ENCODE assay signal across 27 mouse cellular contexts in the genomic region with DNA sequence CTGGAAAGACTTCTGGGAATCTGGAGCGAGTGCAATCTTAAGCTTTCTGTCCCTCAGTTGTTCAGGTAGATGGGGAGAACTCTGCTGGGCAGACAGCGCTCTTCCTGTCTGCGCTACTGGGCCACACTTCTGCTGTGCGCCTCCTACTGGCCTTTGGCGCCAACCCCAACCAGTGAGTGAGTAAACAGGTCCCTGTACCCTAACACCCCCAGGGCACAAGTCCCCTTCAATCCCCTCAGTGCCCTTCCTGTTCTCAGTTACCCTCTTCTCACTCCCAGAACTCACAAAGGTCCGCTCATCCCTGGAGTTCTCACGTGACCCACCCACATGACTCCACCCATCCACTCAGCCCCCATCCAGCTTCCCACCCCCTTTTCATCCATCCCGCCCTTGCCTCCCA. TPM values are rescaled to one million over a fixed set of nuclear protein-coding genes. Genes with fewer than 3 reads are reported as not detected.
A peak's percentile ranks its signal among the peaks of the same experiment; 100 is the strongest.
DNase-seq lines count a peak whose midpoint lies in the region; ATAC-seq and TF ChIP-seq lines count a peak whose summit lies in the region.
"Had no signal": no experiment of that assay in that cellular context is flagged by ENCODE, and none has a peak within 500 bp of the region (broad histone marks: within the 10 kb centered on the region; RNA-seq: fewer than 3 reads in every experiment).

No protein-coding gene starts in this region.

- H3K4me2 ChIP-seq in hindbrain, postnatal 0 days (ENCODE audit: low read depth, low read length) = no peak overlapping the region
- H3K4me2 ChIP-seq in hindbrain, embryonic 12.5 days (replicated peaks) = no peak overlapping the region
- no peak overlapping the region for H3K4me2 ChIP-seq in lung, embryonic 14.5 days
- H3K4me2 ChIP-seq: embryonic facial prominence, embryonic 12.5 days; forebrain, embryonic 12.5 days; liver, embryonic 13.5 days; midbrain, embryonic 15.5 days; neural tube, embryonic 12.5 days had no signal

- 0 out of 2 replicates have a peak, but pooled peaks have one; percentile 10 for TF ChIP-seq CTCF in hindbrain, postnatal 0 days (IDR thresholded peaks at IDR 0.05; ENCODE audit: low read depth)
- TF ChIP-seq CTCF in lung, embryonic 14.5 days (IDR thresholded peaks at IDR 0.05; ENCODE audit: low read depth) = peak; percentile 13; the same call in 1 of the 2 replicates
- peak; percentile 58 for TF ChIP-seq CTCF in ES-Bruce4 (IDR thresholded peaks at IDR 0.05; ENCODE audit: low read depth, low read length)
- TF ChIP-seq CTCF in brain, embryonic 14.5 days (IDR thresholded peaks at IDR 0.05; ENCODE audit: borderline replicate concordance, extremely low read depth, insufficient read depth, insufficient read length) = peak; percentile 29; the same call in 1 of the 2 replicates
- no peak for TF ChIP-seq CTCF in cerebellum, adult 2 months (IDR thresholded peaks at IDR 0.05; ENCODE audit: borderline replicate concordance, insufficient read depth, low read depth, low read length)

- H3K36me3 ChIP-seq in hindbrain, postnatal 0 days (ENCODE audit: insufficient read depth, low read length) = 0 out of 2 replicates have a peak, but pooled peaks cover 2% of the 10 kb centered on the region
- H3K36me3 ChIP-seq in hindbrain, embryonic 12.5 days = peaks cover 15% of the 10 kb centered on the region
- H3K36me3 ChIP-seq in lung, embryonic 14.5 days (ENCODE audit: insufficient read depth) = peaks cover 5% of the 10 kb centered on the region; the same call in 1 of the 2 replicates
- no peaks in the 10 kb centered on the region for H3K36me3 ChIP-seq in ES-Bruce4 (ENCODE audit: control insufficient read depth, insufficient read depth, low read length, poor library complexity, severe bottlenecking)

- TF ChIP-seq EP300 in ES-Bruce4 (IDR thresholded peaks at IDR 0.05; ENCODE audit: insufficient read depth, low read depth, low read length) = peak; percentile 75

- no peak for TF ChIP-seq POLR2A in ES-Bruce4 (IDR thresholded peaks at IDR 0.05; ENCODE audit: insufficient read depth, low read length)
- TF ChIP-seq POLR2A in brain, embryonic 14.5 days (IDR thresholded peaks at IDR 0.05; ENCODE audit: borderline replicate concordance, extremely low read depth, insufficient read depth, insufficient read length, poor library complexity, severe bottlenecking) = no peak
- TF ChIP-seq POLR2A in cerebellum, adult 2 months (IDR thresholded peaks at IDR 0.05; ENCODE audit: borderline replicate concordance, insufficient read depth, low read length) = no peak

- no peak for ATAC-seq in hindbrain, postnatal 0 days
- no peak for ATAC-seq in hindbrain, embryonic 12.5 days (ENCODE audit: low FRiP score)
- no peak for ATAC-seq in lung, embryonic 14.5 days (ENCODE audit: insufficient read depth)
- ATAC-seq: midbrain, embryonic 15.5 days; Patski had no signal

- no peaks in the 10 kb centered on the region for H3K27me3 ChIP-seq in hindbrain, postnatal 0 days (ENCODE audit: insufficient read depth, low read length)
- H3K27me3 ChIP-seq in hindbrain, embryonic 12.5 days = no peaks in the 10 kb centered on the region
- no peaks in the 10 kb centered on the region for H3K27me3 ChIP-seq in lung, embryonic 14.5 days (ENCODE audit: insufficient read depth, low read length)
- no peaks in the 10 kb centered on the region for H3K27me3 ChIP-seq in ES-Bruce4 (ENCODE audit: control insufficient read depth, insufficient read depth, low read length, poor library complexity, severe bottlenecking)
- H3K27me3 ChIP-seq in cerebellum, adult 2 months (ENCODE audit: control insufficient read depth, insufficient read depth, low read length) = no peaks in the 10 kb centered on the region
- H3K27me3 ChIP-seq: embryonic facial prominence, embryonic 12.5 days; forebrain, embryonic 12.5 days; liver, embryonic 13.5 days; midbrain, embryonic 15.5 days; Patski had no signal

- no peaks in the 10 kb centered on the region for H3K9me3 ChIP-seq in hindbrain, postnatal 0 days (ENCODE audit: low read length)
- H3K9me3 ChIP-seq in hindbrain, embryonic 12.5 days (replicated peaks) = no peaks in the 10 kb centered on the region
- no peaks in the 10 kb centered on the region for H3K9me3 ChIP-seq in lung, embryonic 14.5 days (ENCODE audit: low read depth, low read length)
- H3K9me3 ChIP-seq in ES-Bruce4 (replicated peaks; ENCODE audit: control insufficient read depth, insufficient read depth, low read length, poor library complexity, severe bottlenecking) = no peaks in the 10 kb centered on the region
- H3K9me3 ChIP-seq: embryonic facial prominence, embryonic 12.5 days; forebrain, embryonic 12.5 days; G1E; heart, embryonic 10.5 days; limb, embryonic 10.5 days; liver, embryonic 13.5 days; midbrain, embryonic 15.5 days; neural tube, embryonic 12.5 days had no signal

- no peak overlapping the region for H3K9ac ChIP-seq in hindbrain, postnatal 0 days (replicated peaks; ENCODE audit: low read length)
- H3K9ac ChIP-seq in hindbrain, embryonic 12.5 days = no peak overlapping the region
- no peak overlapping the region for H3K9ac ChIP-seq in lung, embryonic 14.5 days
- H3K9ac ChIP-seq in ES-Bruce4 (ENCODE audit: low read depth, poor library complexity, severe bottlenecking) = no peak overlapping the region
- H3K9ac ChIP-seq: embryonic facial prominence, embryonic 12.5 days; forebrain, embryonic 12.5 days; liver, embryonic 13.5 days; midbrain, embryonic 15.5 days; neural tube, embryonic 12.5 days had no signal

- H3K4me3 ChIP-seq in hindbrain, postnatal 0 days (ENCODE audit: low read length) = no peak overlapping the region
- no peak overlapping the region for H3K4me3 ChIP-seq in hindbrain, embryonic 12.5 days
- no peak overlapping the region for H3K4me3 ChIP-seq in lung, embryonic 14.5 days (ENCODE audit: low read depth, low read length)
- H3K4me3 ChIP-seq in ES-Bruce4 (ENCODE audit: low read depth, low read length) = peak overlapping the region; percentile 43
- no peak overlapping the region for H3K4me3 ChIP-seq in cerebellum, adult 2 months (replicated peaks; ENCODE audit: insufficient read depth, low read depth, low read length)
- H3K4me3 ChIP-seq: embryonic facial prominence, embryonic 12.5 days; forebrain, embryonic 12.5 days; heart, embryonic 10.5 days; limb, embryonic 10.5 days; liver, embryonic 13.5 days; midbrain, embryonic 15.5 days; neural tube, embryonic 12.5 days had no signal

- H3K4me1 ChIP-seq in hindbrain, postnatal 0 days (ENCODE audit: insufficient read depth, low read length) = 0 out of 2 replicates have a peak, but pooled peaks cover 4% of the 10 kb centered on the region
- peaks cover 10% of the 10 kb centered on the region for H3K4me1 ChIP-seq in hindbrain, embryonic 12.5 days
- no peaks in the 10 kb centered on the region for H3K4me1 ChIP-seq in lung, embryonic 14.5 days (ENCODE audit: insufficient read depth)
- H3K4me1 ChIP-seq in ES-Bruce4 (ENCODE audit: control insufficient read depth, insufficient read depth, low read length) = no peaks in the 10 kb centered on the region
- H3K4me1 ChIP-seq in cerebellum, adult 2 months (ENCODE audit: control insufficient read depth, insufficient read depth, low read length) = peaks cover 25% of the 10 kb centered on the region
- H3K4me1 ChIP-seq: embryonic facial prominence, embryonic 12.5 days; heart, embryonic 10.5 days; liver, embryonic 13.5 days; neural tube, embryonic 12.5 days had no signal

- DNase-seq in hindbrain, postnatal 0 days (ENCODE audit: low spot score) = no peak
- DNase-seq in lung, embryonic 14.5 days = no peak
- DNase-seq in lung, postnatal 10 days = no peak
- DNase-seq in brain, embryonic 14.5 days (ENCODE audit: low read depth) = no peak
- no peak for DNase-seq in cerebellum, adult 2 months
- no peak for DNase-seq in adrenal gland, postnatal 14 days
- DNase-seq: adrenal gland, postnatal 10 days; B cell, adult 2 months; cerebellum, adult 9-11 months; kidney, adult 18-20 months; liver, embryonic 13.5 days; thymus, postnatal 36 days had no signal

- WGBS in hindbrain, postnatal 0 days = 49% methylated on average over 8 of the region's 8 CpGs
- 41% methylated on average over 8 of the region's 8 CpGs for WGBS in hindbrain, embryonic 12.5 days
- WGBS in lung, embryonic 14.5 days = 37% methylated on average over 8 of the region's 8 CpGs
- 52% methylated on average over 8 of the region's 8 CpGs for WGBS in cerebellum, adult 2 months

- no peak overlapping the region for H3K27ac ChIP-seq in hindbrain, postnatal 0 days
- H3K27ac ChIP-seq in hindbrain, embryonic 12.5 days = no peak overlapping the region
- no peak overlapping the region for H3K27ac ChIP-seq in lung, embryonic 14.5 days (ENCODE audit: low read depth)
- no peak overlapping the region for H3K27ac ChIP-seq in ES-Bruce4 (ENCODE audit: insufficient read depth, low read length)
- H3K27ac ChIP-seq in cerebellum, adult 2 months (ENCODE audit: insufficient read depth, low read length) = no peak overlapping the region
- H3K27ac ChIP-seq: embryonic facial prominence, embryonic 12.5 days; forebrain, embryonic 12.5 days; heart, embryonic 10.5 days; limb, embryonic 10.5 days; liver, embryonic 13.5 days; macrophage; midbrain, embryonic 15.5 days; neural tube, embryonic 12.5 days had no signal

RNA-seq across cellular contexts. Expression of a gene that starts 16.5 kb away (rescaled TPM):
- total RNA-seq in hindbrain, postnatal 0 days (2014; rRNA removed) = 55.7 and 59.7 TPM in 2 replicates
- polyA plus RNA-seq in hindbrain, postnatal 0 days (2015; fragmentation: Nextera tagmentation; extraction: Ambion mirVana) = 64.8 and 73.1 TPM in 2 replicates
- polyA plus RNA-seq in hindbrain, embryonic 12.5 days (2016; fragmentation: Nextera tagmentation; extraction: Ambion mirVana) = 88.6 and 98.9 TPM in 2 replicates
- 13.8 and 14.3 TPM in 2 replicates for polyA plus RNA-seq in lung, embryonic 14.5 days (2014; fragmentation: Nextera tagmentation; extraction: Ambion mirVana)
- 6.0 and 6.5 TPM in 2 replicates for polyA plus RNA-seq in ES-Bruce4 (2011; ENCODE audit: insufficient read depth, insufficient read length, low read depth, missing spikeins)
- 241 and 276 TPM in 2 replicates for polyA plus RNA-seq in brain, embryonic 14.5 days (2012; rRNA removed)
- 38.5 and 39.8 TPM in 2 replicates for polyA plus RNA-seq in cerebellum, adult 2 months (2012; rRNA removed)
- 8.3 and 8.9 TPM in 2 replicates for total RNA-seq in adrenal gland, postnatal 14 days (2021)

RNA-seq across cellular contexts. Expression of a gene that starts 24.9 kb away (rescaled TPM):
- total RNA-seq in hindbrain, postnatal 0 days (2014; rRNA removed) = not detected in 2 replicates
- 0.24 TPM in 1 of 2 replicates, not detected in the other for polyA plus RNA-seq in hindbrain, postnatal 0 days (2015; fragmentation: Nextera tagmentation; extraction: Ambion mirVana)
- polyA plus RNA-seq in hindbrain, embryonic 12.5 days (2016; fragmentation: Nextera tagmentation; extraction: Ambion mirVana) = not detected in 2 replicates
- not detected in 2 replicates for polyA plus RNA-seq in lung, embryonic 14.5 days (2014; fragmentation: Nextera tagmentation; extraction: Ambion mirVana)
- polyA plus RNA-seq in ES-Bruce4 (2011; ENCODE audit: insufficient read depth, insufficient read length, low read depth, missing spikeins) = 0.58 TPM in 1 of 2 replicates, not detected in the other
- polyA plus RNA-seq in brain, embryonic 14.5 days (2012; rRNA removed) = 0.05 and 0.26 TPM in 2 replicates
- not detected in 2 replicates for polyA plus RNA-seq in cerebellum, adult 2 months (2012; rRNA removed)
- 2.6 and 33.4 TPM in 2 replicates for total RNA-seq in adrenal gland, postnatal 14 days (2021)
- total RNA-seq: common myeloid progenitor, adult 5-6 weeks; G1E; gastrocnemius, adult 8-10 months; hematopoietic stem cell, adult 5-6 weeks; layer of hippocampus, postnatal 14 days had no signal
- polyA plus RNA-seq: embryonic facial prominence, embryonic 12.5 days; forebrain, embryonic 12.5 days; G1E; limb, embryonic 10.5 days; macrophage; midbrain, embryonic 15.5 days; neural tube, embryonic 12.5 days had no signal

RNA-seq across cellular contexts. Expression of a gene that starts 33.7 kb away (rescaled TPM):
- 5.6 and 6.4 TPM in 2 replicates for total RNA-seq in hindbrain, postnatal 0 days (2014; rRNA removed)
- polyA plus RNA-seq in hindbrain, postnatal 0 days (2015; fragmentation: Nextera tagmentation; extraction: Ambion mirVana) = 15.8 and 16.3 TPM in 2 replicates
- 5.7 and 7.1 TPM in 2 replicates for polyA plus RNA-seq in hindbrain, embryonic 12.5 days (2016; fragmentation: Nextera tagmentation; extraction: Ambion mirVana)
- polyA plus RNA-seq in lung, embryonic 14.5 days (2014; fragmentation: Nextera tagmentation; extraction: Ambion mirVana) = 24.9 and 26.0 TPM in 2 replicates
- polyA plus RNA-seq in ES-Bruce4 (2011; ENCODE audit: insufficient read depth, insufficient read length, low read depth, missing spikeins) = 6.4 and 7.0 TPM in 2 replicates
- polyA plus RNA-seq in brain, embryonic 14.5 days (2012; rRNA removed) = 8.4 and 8.7 TPM in 2 replicates
- polyA plus RNA-seq in cerebellum, adult 2 months (2012; rRNA removed) = 23.8 and 24.3 TPM in 2 replicates
- 24.2 and 29.4 TPM in 2 replicates for total RNA-seq in adrenal gland, postnatal 14 days (2021)

RNA-seq across cellular contexts. Expression of a gene that starts 33.8 kb away (rescaled TPM):
- total RNA-seq in hindbrain, postnatal 0 days (2014; rRNA removed) = 13.1 and 14.0 TPM in 2 replicates
- polyA plus RNA-seq in hindbrain, postnatal 0 days (2015; fragmentation: Nextera tagmentation; extraction: Ambion mirVana) = 3.0 and 3.1 TPM in 2 replicates
- polyA plus RNA-seq in hindbrain, embryonic 12.5 days (2016; fragmentation: Nextera tagmentation; extraction: Ambion mirVana) = 11.3 and 12.6 TPM in 2 replicates
- polyA plus RNA-seq in lung, embryonic 14.5 days (2014; fragmentation: Nextera tagmentation; extraction: Ambion mirVana) = 18.3 and 18.7 TPM in 2 replicates
- 16.8 and 17.3 TPM in 2 replicates for polyA plus RNA-seq in ES-Bruce4 (2011; ENCODE audit: insufficient read depth, insufficient read length, low read depth, missing spikeins)
- polyA plus RNA-seq in brain, embryonic 14.5 days (2012; rRNA removed) = 24.1 and 27.9 TPM in 2 replicates
- polyA plus RNA-seq in cerebellum, adult 2 months (2012; rRNA removed) = 5.6 and 7.4 TPM in 2 replicates
- 7.6 and 9.2 TPM in 2 replicates for total RNA-seq in adrenal gland, postnatal 14 days (2021)

RNA-seq across cellular contexts. Expression of a gene that starts 41.3 kb away (rescaled TPM):
- 14.3 and 21.0 TPM in 2 replicates for total RNA-seq in hindbrain, postnatal 0 days (2014; rRNA removed)
- polyA plus RNA-seq in hindbrain, postnatal 0 days (2015; fragmentation: Nextera tagmentation; extraction: Ambion mirVana) = 45.0 and 48.0 TPM in 2 replicates
- polyA plus RNA-seq in hindbrain, embryonic 12.5 days (2016; fragmentation: Nextera tagmentation; extraction: Ambion mirVana) = 52.4 and 55.2 TPM in 2 replicates
- polyA plus RNA-seq in lung, embryonic 14.5 days (2014; fragmentation: Nextera tagmentation; extraction: Ambion mirVana) = 33.7 and 34.7 TPM in 2 replicates
- 23.3 and 29.3 TPM in 2 replicates for polyA plus RNA-seq in ES-Bruce4 (2011; ENCODE audit: insufficient read depth, insufficient read length, low read depth, missing spikeins)
- 45.1 and 53.9 TPM in 2 replicates for polyA plus RNA-seq in brain, embryonic 14.5 days (2012; rRNA removed)
- 60.2 and 62.5 TPM in 2 replicates for polyA plus RNA-seq in cerebellum, adult 2 months (2012; rRNA removed)
- 41.6 and 46.3 TPM in 2 replicates for total RNA-seq in adrenal gland, postnatal 14 days (2021)
